Mouse (Mus musculus): Measurements from ENCODE around the gene Ddx28.

Gene Ddx28

GRCm38 (mm10) chr8:105966692-105967311 is 44.9 kb downstream of the Ddx28 start:
- DNase-seq (ENCODE audit: low read depth, low spot score), result peak; percentile 94

DNA sequence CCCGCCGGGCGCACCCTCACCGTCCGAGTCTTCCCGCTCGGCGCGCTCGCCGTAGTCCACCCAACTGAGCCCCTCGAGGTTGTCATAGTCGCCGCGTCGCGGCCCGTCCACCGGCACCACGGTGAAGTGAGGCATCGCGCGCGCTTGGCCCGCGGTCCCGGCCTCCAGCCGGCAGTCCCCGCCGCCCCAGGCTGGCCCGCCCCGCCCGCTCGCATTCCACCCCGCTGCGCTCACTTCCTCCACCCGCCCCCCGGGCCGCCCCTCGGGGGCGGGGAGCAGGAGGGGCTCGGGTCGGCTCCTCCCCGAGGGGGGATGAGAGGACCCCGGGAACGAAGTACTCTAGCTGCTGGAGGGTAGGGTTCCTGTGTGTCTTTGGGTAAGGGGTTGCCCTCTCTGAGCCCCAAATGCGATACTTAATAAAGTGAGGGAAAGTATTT is 45.8 kb downstream of the Ddx28 start, which contains the start of gene Slc12a4:
Gene Slc12a4 (minus strand): TSS at position 193 of the 437 bp plus-strand sequence.
- DNase-seq (ENCODE audit: low read depth, low spot score), result peak; percentile 80

GRCm38 (mm10) chr8:105965266-105965904 is 46.3 kb downstream of the Ddx28 start:
- DNase-seq (ENCODE audit: low read depth, low spot score), result peak; percentile 57

DNA sequence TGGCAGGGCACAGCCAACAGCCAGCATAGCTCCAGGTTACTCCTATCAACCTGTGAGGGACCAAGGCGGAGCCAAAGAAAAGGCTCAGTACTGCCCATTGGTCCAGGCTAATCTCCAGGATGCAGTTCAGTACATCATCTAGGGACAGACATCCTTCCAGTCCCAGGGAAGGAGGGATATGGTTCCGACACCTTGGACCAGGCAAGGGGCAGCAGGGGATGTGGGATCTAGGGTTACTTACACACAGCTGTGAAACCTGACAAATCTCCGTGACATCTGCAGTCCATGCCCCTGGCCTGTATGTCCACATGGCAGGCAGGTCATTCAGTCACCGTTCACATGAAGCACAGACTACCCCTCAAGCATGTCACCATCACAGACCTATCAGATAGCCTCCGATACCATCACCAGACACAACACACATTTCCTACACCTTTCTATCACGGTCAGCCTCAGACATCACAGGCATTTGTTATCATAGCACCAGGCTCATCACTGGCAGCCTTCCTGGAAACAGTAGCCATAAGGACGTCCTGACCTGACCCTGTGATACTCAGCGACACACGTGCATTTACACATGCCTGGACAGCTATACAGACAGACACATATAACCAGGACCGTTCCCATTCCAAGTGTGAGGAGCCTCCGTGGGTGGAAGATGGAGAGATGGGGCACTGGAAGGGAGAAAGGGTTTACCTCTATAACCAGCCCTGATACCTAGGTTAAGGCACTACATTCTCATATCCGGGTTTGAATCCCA is 47.0 kb downstream of the Ddx28 start:
- no peak for DNase-seq (ENCODE audit: low read depth, low spot score)

DNA sequence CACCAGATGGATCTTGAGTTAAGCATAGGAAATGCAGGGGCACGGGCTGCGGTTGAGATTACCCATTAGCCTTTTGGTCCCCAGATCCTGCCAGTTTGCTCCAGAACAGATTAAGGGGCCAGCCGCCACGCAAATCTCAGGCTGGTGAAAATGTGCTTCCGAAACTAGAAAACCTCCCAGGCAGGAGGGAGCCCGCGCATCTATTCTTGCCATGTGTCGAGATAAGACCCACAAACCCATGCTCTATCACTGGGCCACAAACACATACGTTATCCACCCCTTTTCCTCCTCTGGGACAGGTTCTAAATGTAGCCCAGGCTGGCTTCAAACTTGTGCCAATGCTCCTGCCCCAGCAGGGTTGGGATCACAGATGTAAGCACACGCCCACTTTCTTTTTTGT is 50.1 kb downstream of the Ddx28 start:
- no peak for DNase-seq (ENCODE audit: low read depth, low spot score)

DNA sequence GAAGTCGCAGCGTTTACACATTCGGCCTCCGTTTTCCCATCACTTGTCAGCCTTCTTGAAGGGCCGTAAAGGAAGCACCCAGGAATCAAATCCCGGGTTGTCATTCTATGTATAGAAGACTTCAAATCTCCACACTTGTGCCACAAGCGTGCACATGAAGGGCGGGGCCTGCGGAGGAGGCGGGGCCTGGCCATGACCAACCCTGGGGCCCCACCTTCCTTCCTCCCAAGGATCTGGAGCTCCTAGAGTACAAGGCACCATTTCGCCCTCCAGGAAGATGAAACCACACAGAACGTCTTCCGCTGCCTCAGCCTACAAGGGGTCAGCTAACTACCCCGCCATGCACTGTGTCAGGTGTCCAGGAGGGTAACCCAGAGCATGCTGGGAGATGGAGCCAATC is 50.6 kb downstream of the Ddx28 start:
- DNase-seq (ENCODE audit: low read depth, low spot score), result peak; percentile 72

Data from ZHBTc4 (cell line).